Mouse (Mus musculus): ENCODE data around the gene Diras2.

Diras2 gene

GRCm38 (mm10) chr13:52455329-52455728, 75.8 kb downstream of the Diras2 start:
- no peak for DNase-seq

- no peak for DNase-seq
These were observed 76.3 kb downstream of the Diras2 start for GRCm38 (mm10) chr13:52454708-52455250.

Measured in thymus, postnatal 4 days (tissue).